Mouse (Mus musculus): ENCODE data around the gene Tnfaip8l1.

GRCm38 (mm10) chr17:56163523-56164102 is 1.3 kb downstream of the Tnfaip8l1 start:
- TF ChIP-seq CTCF (IDR thresholded peaks at IDR 0.05; ENCODE audit: borderline replicate concordance, control insufficient read depth, extremely low read depth, insufficient read depth, low read length, poor library complexity): no peak
- no peak for TF ChIP-seq POLR2A (IDR thresholded peaks at IDR 0.05; ENCODE audit: control insufficient read depth, extremely low read depth, insufficient read depth, low read length, poor library complexity)

Data from thymus, adult 2 months (tissue).